9 mouse cellular contexts compared by ENCODE assay signal in genomic region chr4:47518551-47519181, GRCm38 (mm10). TPM values are rescaled to one million over a fixed set of nuclear protein-coding genes. Genes with fewer than 3 reads are reported as not detected.
DNase-seq lines count a peak whose midpoint lies in the region; ATAC-seq and TF ChIP-seq lines count a peak whose summit lies in the region.
"Had no signal": no experiment of that assay in that cellular context is flagged by ENCODE, and none has a peak within 500 bp of the region (broad histone marks: within the 10 kb centered on the region; RNA-seq: fewer than 3 reads in every experiment).

No protein-coding gene starts in this region.

- no peaks in the 10 kb centered on the region for H3K9me3 ChIP-seq in hindbrain, embryonic 11.5 days (ENCODE audit: control insufficient read depth, low read length)
- no peaks in the 10 kb centered on the region for H3K9me3 ChIP-seq in midbrain, embryonic 10.5 days (replicated peaks)

- H3K27ac ChIP-seq in hindbrain, embryonic 11.5 days (ENCODE audit: low read depth, low read length) = no peak overlapping the region
- peak overlapping the region; percentile 28 for H3K27ac ChIP-seq in midbrain, embryonic 10.5 days (replicated peaks)

- intact Hi-C loops in heart, postnatal 14 days (cut with DNase I) = no loop called here

- H3K36me3 ChIP-seq in hindbrain, embryonic 11.5 days (ENCODE audit: control insufficient read depth, insufficient read depth, low read length) = no peaks in the 10 kb centered on the region
- no peaks in the 10 kb centered on the region for H3K36me3 ChIP-seq in midbrain, embryonic 10.5 days

- no peak overlapping the region for H3K4me3 ChIP-seq in hindbrain, embryonic 11.5 days (ENCODE audit: low read depth, low read length)
- no peak overlapping the region for H3K4me3 ChIP-seq in midbrain, embryonic 10.5 days
- no peak overlapping the region for H3K4me3 ChIP-seq in lung, adult 2 months (replicated peaks; ENCODE audit: extremely low read depth, low read depth, low read length)

- H3K9ac ChIP-seq in hindbrain, embryonic 11.5 days (ENCODE audit: low read depth, low read length) = no peak overlapping the region

- no peak for TF ChIP-seq CTCF in lung, adult 2 months (IDR thresholded peaks at IDR 0.05; ENCODE audit: insufficient read depth, low read length)

- peak; percentile 66 for DNase-seq in thymus, postnatal 0 days (ENCODE audit: low spot score)
- no peak for DNase-seq in thymus, adult 18-20 months
- no peak for DNase-seq in hindbrain, embryonic 11.5 days (ENCODE audit: low spot score)
- DNase-seq in midbrain, embryonic 10.5 days (ENCODE audit: low spot score) = no peak
- DNase-seq in lung, adult 2 months = no peak
- no peak for DNase-seq in urinary bladder, postnatal 4 days (ENCODE audit: low spot score in 2 of 2)
- no peak for DNase-seq in heart, postnatal 14 days
- no peak for DNase-seq in lung, postnatal 14 days

- no peaks in the 10 kb centered on the region for H3K27me3 ChIP-seq in hindbrain, embryonic 11.5 days (ENCODE audit: control insufficient read depth, insufficient read depth, low read length)
- H3K27me3 ChIP-seq in midbrain, embryonic 10.5 days (ENCODE audit: low read depth, poor library complexity, severe bottlenecking) = no peaks in the 10 kb centered on the region

- 56% methylated on average over 12 of the region's 12 CpGs for WGBS in hindbrain, embryonic 11.5 days
- 76% methylated on average over 12 of the region's 12 CpGs for WGBS in midbrain, embryonic 10.5 days
- 64% methylated on average over 12 of the region's 12 CpGs for WGBS in lung, adult 2 months

- no peak for TF ChIP-seq POLR2A in lung, adult 2 months (IDR thresholded peaks at IDR 0.05; ENCODE audit: borderline replicate concordance, extremely low read depth, low read depth, low read length)

- H3K4me1 ChIP-seq in hindbrain, embryonic 11.5 days (replicated peaks; ENCODE audit: control insufficient read depth, insufficient read depth, low read length) = 0 out of 2 replicates have a peak, but pooled peaks cover 3% of the 10 kb centered on the region
- 0 out of 2 replicates have a peak, but pooled peaks cover 7% of the 10 kb centered on the region for H3K4me1 ChIP-seq in midbrain, embryonic 10.5 days
- no peaks in the 10 kb centered on the region for H3K4me1 ChIP-seq in lung, adult 2 months (ENCODE audit: control insufficient read depth, insufficient read depth, low read length)

- ATAC-seq in hindbrain, embryonic 11.5 days (ENCODE audit: low FRiP score) = peak; percentile 47; the same call in 1 of the 2 replicates
- ATAC-seq: inflammation-experienced regulatory T-cells, adult 6 months had no signal

- no peak overlapping the region for H3K4me2 ChIP-seq in hindbrain, embryonic 11.5 days (replicated peaks; ENCODE audit: low read depth, low read length)

RNA-seq across cellular contexts. Expression of gene Sec61b, which starts 44.2 kb away (rescaled TPM):
- 467 and 510 TPM in 2 replicates for polyA plus RNA-seq in thymus, postnatal 0 days (2015; fragmentation: Nextera tagmentation; extraction: Ambion mirVana)
- polyA plus RNA-seq in hindbrain, embryonic 11.5 days (2014; fragmentation: Nextera tagmentation; extraction: Ambion mirVana) = 359 and 365 TPM in 2 replicates
- 339 and 378 TPM in 2 replicates for polyA plus RNA-seq in midbrain, embryonic 10.5 days (2016; fragmentation: Nextera tagmentation; extraction: Ambion mirVana)
- 174 and 271 TPM in 2 replicates for polyA plus RNA-seq in lung, adult 2 months (2012; rRNA removed)
- total RNA-seq in heart, postnatal 14 days (2021) = 10 to 100 TPM; 26.6 to 27.8 TPM

RNA-seq across cellular contexts. Expression of gene Alg2, which starts 44.5 kb away (rescaled TPM):
- polyA plus RNA-seq in thymus, postnatal 0 days (2015; fragmentation: Nextera tagmentation; extraction: Ambion mirVana) = 27.9 and 29.3 TPM in 2 replicates
- 161 TPM in 2 replicates for polyA plus RNA-seq in hindbrain, embryonic 11.5 days (2014; fragmentation: Nextera tagmentation; extraction: Ambion mirVana)
- 93.2 and 110 TPM in 2 replicates for polyA plus RNA-seq in midbrain, embryonic 10.5 days (2016; fragmentation: Nextera tagmentation; extraction: Ambion mirVana)
- 14.7 and 17.8 TPM in 2 replicates for polyA plus RNA-seq in lung, adult 2 months (2012; rRNA removed)
- total RNA-seq in heart, postnatal 14 days (2021) = 1 to 10 TPM; 8.7 to 9.1 TPM
